In genomic region chr10:112080044-112080443, GRCm38 (mm10) we compare ENCODE assay signal across 1 mouse cellular context.
TF ChIP-seq lines count a peak whose summit lies in the region.

No protein-coding gene starts in this region.

TF ChIP-seq in MEL, 35 proteins besides CTCF, POLR2A, EP300 and RAD21 (continued from another document):
- TF ChIP-seq TCF12 (IDR thresholded peaks at IDR 0.05; ENCODE audit: low read depth, low read length) (no peak), NRF1 (IDR thresholded peaks at IDR 0.05; ENCODE audit: insufficient read depth, low read depth, low read length, poor library complexity, severe bottlenecking) (no peak), MAX (IDR thresholded peaks at IDR 0.05; ENCODE audit: low read length) (no peak), BHLHE40 (IDR thresholded peaks at IDR 0.05; ENCODE audit: borderline replicate concordance, low read depth, low read length) (no peak), ETS1 (IDR thresholded peaks at IDR 0.05; ENCODE audit: low read depth, low read length) (no peak), ZMIZ1 (IDR thresholded peaks at IDR 0.05; ENCODE audit: low read depth, low read length) (no peak), SIN3A (IDR thresholded peaks at IDR 0.05; ENCODE audit: low read length) (no peak), ZNF384 (IDR thresholded peaks at IDR 0.05; ENCODE audit: low read depth, low read length) (no peak)
